10 mouse cellular contexts compared by ENCODE assay signal in genomic region chr7:40762520-40762919, GRCm38 (mm10).
DNase-seq lines count a peak whose midpoint lies in the region; ATAC-seq and TF ChIP-seq lines count a peak whose summit lies in the region.
"Had no signal": no experiment of that assay in that cellular context is flagged by ENCODE, and none has a peak within 500 bp of the region (broad histone marks: within the 10 kb centered on the region; RNA-seq: fewer than 3 reads in every experiment).

No protein-coding gene starts in this region.

- no peak overlapping the region for H3K4me3 ChIP-seq in forebrain, embryonic 14.5 days (ENCODE audit: low read depth, low read length)
- H3K4me3 ChIP-seq in forebrain, embryonic 12.5 days (replicated peaks), result no peak overlapping the region
- H3K4me3 ChIP-seq in hindbrain, embryonic 11.5 days (ENCODE audit: low read depth, low read length), result no peak overlapping the region
- H3K4me3 ChIP-seq in neural tube, embryonic 14.5 days (ENCODE audit: low read depth, low read length), result no peak overlapping the region
- no peak overlapping the region for H3K4me3 ChIP-seq in lung, adult 2 months (replicated peaks; ENCODE audit: extremely low read depth, low read depth, low read length)
- H3K4me3 ChIP-seq: erythroblast, embryonic 14.5 days had no signal

- ATAC-seq in forebrain, embryonic 14.5 days, result peak; percentile 55; the same call in 1 of the 2 replicates
- ATAC-seq in forebrain, embryonic 12.5 days (ENCODE audit: low FRiP score), result no peak; the same call in 1 of the 2 replicates
- ATAC-seq in hindbrain, embryonic 11.5 days (ENCODE audit: low FRiP score), result no peak
- ATAC-seq in neural tube, embryonic 14.5 days (ENCODE audit: low read depth), result peak; percentile 65; the same call in 1 of the 2 replicates

- DNase-seq in forebrain, embryonic 14.5 days (ENCODE audit: low spot score), result peak; percentile 68
- DNase-seq in ZHBTc4 (ENCODE audit: low read depth, low spot score), result peak; percentile 32
- DNase-seq in hindbrain, embryonic 11.5 days (ENCODE audit: low spot score), result peak; percentile 45
- peak; percentile 51 for DNase-seq in layer of hippocampus, adult 9-11 months
- no peak for DNase-seq in thymus, postnatal 0 days (ENCODE audit: low spot score)
- DNase-seq in lung, adult 2 months, result no peak

- H3K36me3 ChIP-seq in forebrain, embryonic 14.5 days (ENCODE audit: control insufficient read depth, insufficient read depth, low read length), result no peaks in the 10 kb centered on the region
- H3K36me3 ChIP-seq in forebrain, embryonic 12.5 days (replicated peaks), result no peaks in the 10 kb centered on the region
- no peaks in the 10 kb centered on the region for H3K36me3 ChIP-seq in hindbrain, embryonic 11.5 days (ENCODE audit: control insufficient read depth, insufficient read depth, low read length)
- no peaks in the 10 kb centered on the region for H3K36me3 ChIP-seq in neural tube, embryonic 14.5 days (ENCODE audit: control insufficient read depth, insufficient read depth, low read length)

- TF ChIP-seq CTCF in lung, adult 2 months (IDR thresholded peaks at IDR 0.05; ENCODE audit: insufficient read depth, low read length), result no peak

- H3K9ac ChIP-seq in forebrain, embryonic 14.5 days (ENCODE audit: low read length), result no peak overlapping the region
- no peak overlapping the region for H3K9ac ChIP-seq in forebrain, embryonic 12.5 days
- no peak overlapping the region for H3K9ac ChIP-seq in hindbrain, embryonic 11.5 days (ENCODE audit: low read depth, low read length)
- H3K9ac ChIP-seq in neural tube, embryonic 14.5 days (replicated peaks; ENCODE audit: low read depth, low read length), result no peak overlapping the region

- WGBS in forebrain, embryonic 14.5 days, result 4% methylated on average over 5 of the region's 5 CpGs
- 20% methylated on average over 5 of the region's 5 CpGs for WGBS in forebrain, embryonic 12.5 days
- WGBS in hindbrain, embryonic 11.5 days, result 20% methylated on average over 5 of the region's 5 CpGs
- 12% methylated on average over 5 of the region's 5 CpGs for WGBS in neural tube, embryonic 14.5 days
- WGBS in lung, adult 2 months, result 13% methylated on average over 5 of the region's 5 CpGs

- no peaks in the 10 kb centered on the region for H3K27me3 ChIP-seq in forebrain, embryonic 14.5 days (replicated peaks; ENCODE audit: control insufficient read depth, insufficient read depth, low read length)
- H3K27me3 ChIP-seq in forebrain, embryonic 12.5 days, result no peaks in the 10 kb centered on the region
- H3K27me3 ChIP-seq in hindbrain, embryonic 11.5 days (ENCODE audit: control insufficient read depth, insufficient read depth, low read length), result no peaks in the 10 kb centered on the region
- no peaks in the 10 kb centered on the region for H3K27me3 ChIP-seq in neural tube, embryonic 14.5 days (ENCODE audit: control insufficient read depth, insufficient read depth, low read length)

- H3K27ac ChIP-seq in forebrain, embryonic 14.5 days (ENCODE audit: low read depth, low read length), result no peak overlapping the region
- no peak overlapping the region for H3K27ac ChIP-seq in forebrain, embryonic 12.5 days
- H3K27ac ChIP-seq in hindbrain, embryonic 11.5 days (ENCODE audit: low read depth, low read length), result no peak overlapping the region
- H3K27ac ChIP-seq in neural tube, embryonic 14.5 days (ENCODE audit: low read depth, low read length), result no peak overlapping the region
- H3K27ac ChIP-seq: macrophage had no signal

- TF ChIP-seq POLR2A in lung, adult 2 months (IDR thresholded peaks at IDR 0.05; ENCODE audit: borderline replicate concordance, extremely low read depth, low read depth, low read length), result no peak

- H3K9me3 ChIP-seq in forebrain, embryonic 14.5 days (replicated peaks; ENCODE audit: control insufficient read depth, low read length), result no peaks in the 10 kb centered on the region
- H3K9me3 ChIP-seq in forebrain, embryonic 12.5 days, result no peaks in the 10 kb centered on the region
- no peaks in the 10 kb centered on the region for H3K9me3 ChIP-seq in hindbrain, embryonic 11.5 days (ENCODE audit: control insufficient read depth, low read length)
- no peaks in the 10 kb centered on the region for H3K9me3 ChIP-seq in neural tube, embryonic 14.5 days (ENCODE audit: control insufficient read depth, low read length)

- H3K4me2 ChIP-seq in forebrain, embryonic 14.5 days (ENCODE audit: low read length), result no peak overlapping the region
- H3K4me2 ChIP-seq in forebrain, embryonic 12.5 days, result no peak overlapping the region
- no peak overlapping the region for H3K4me2 ChIP-seq in hindbrain, embryonic 11.5 days (replicated peaks; ENCODE audit: low read depth, low read length)
- no peak overlapping the region for H3K4me2 ChIP-seq in neural tube, embryonic 14.5 days (ENCODE audit: low read depth, low read length)

- peaks cover 7% of the 10 kb centered on the region; the same call in 1 of the 2 replicates for H3K4me1 ChIP-seq in forebrain, embryonic 14.5 days (ENCODE audit: control insufficient read depth, insufficient read depth, low read length)
- no peaks in the 10 kb centered on the region for H3K4me1 ChIP-seq in forebrain, embryonic 12.5 days
- H3K4me1 ChIP-seq in hindbrain, embryonic 11.5 days (replicated peaks; ENCODE audit: control insufficient read depth, insufficient read depth, low read length), result no peaks in the 10 kb centered on the region
- peaks cover 4% of the 10 kb centered on the region; the same call in 1 of the 2 replicates for H3K4me1 ChIP-seq in neural tube, embryonic 14.5 days (ENCODE audit: control insufficient read depth, insufficient read depth, low read length)
- H3K4me1 ChIP-seq in lung, adult 2 months (ENCODE audit: control insufficient read depth, insufficient read depth, low read length), result no peaks in the 10 kb centered on the region

Comparison
In these comparisons a context has a peak if more than half of its experiments do, and no peak if none do; other contexts are left out.
1. ATAC-seq: peak in forebrain, embryonic 14.5 days (single experiment) and neural tube, embryonic 14.5 days (single experiment); none in forebrain, embryonic 12.5 days (single experiment) and hindbrain, embryonic 11.5 days (single experiment).
2. DNase-seq: peak in forebrain, embryonic 14.5 days (single experiment), ZHBTc4 (single experiment), hindbrain, embryonic 11.5 days (single experiment) and layer of hippocampus, adult 9-11 months (single experiment); none in thymus, postnatal 0 days (single experiment) and lung, adult 2 months (single experiment).